11 mouse cellular contexts compared by ENCODE assay signal in genomic region chr11:92774780-92775179, GRCm38 (mm10).
DNase-seq lines count a peak whose midpoint lies in the region; ATAC-seq lines count a peak whose summit lies in the region.
"Had no signal": no experiment of that assay in that cellular context is flagged by ENCODE, and none has a peak within 500 bp of the region (broad histone marks: within the 10 kb centered on the region; RNA-seq: fewer than 3 reads in every experiment).

No protein-coding gene starts in this region.

- DNase-seq in hindbrain, embryonic 10.5 days (ENCODE audit: low spot score), result peak; percentile 23
- DNase-seq in midbrain, embryonic 14.5 days, result peak; percentile 72
- DNase-seq in midbrain, embryonic 11.5 days (ENCODE audit: low spot score, missing footprints), result no peak
- DNase-seq in adrenal gland, postnatal 14 days, result peak; percentile 42
- DNase-seq in mesoderm, embryonic 11.5 days (ENCODE audit: low read depth, low spot score), result peak; percentile 29
- DNase-seq in gastrocnemius, postnatal 10 days, result no peak
- no peak for DNase-seq in spleen, adult 12 weeks (ENCODE audit: low spot score)
- DNase-seq: lung, postnatal 14 days; thymus, postnatal 25 days had no signal

- no peak overlapping the region for H3K9ac ChIP-seq in hindbrain, embryonic 13.5 days
- H3K9ac ChIP-seq in midbrain, embryonic 14.5 days (replicated peaks; ENCODE audit: low read length), result no peak overlapping the region
- H3K9ac ChIP-seq in midbrain, embryonic 11.5 days (ENCODE audit: low read length), result no peak overlapping the region

- H3K27me3 ChIP-seq in hindbrain, embryonic 10.5 days (ENCODE audit: insufficient read depth, poor library complexity, severe bottlenecking), result no peaks in the 10 kb centered on the region
- H3K27me3 ChIP-seq in hindbrain, embryonic 13.5 days, result no peaks in the 10 kb centered on the region
- H3K27me3 ChIP-seq in midbrain, embryonic 14.5 days (ENCODE audit: control insufficient read depth, insufficient read depth, low read length), result no peaks in the 10 kb centered on the region
- H3K27me3 ChIP-seq in midbrain, embryonic 11.5 days (ENCODE audit: control insufficient read depth, insufficient read depth, low read length), result no peaks in the 10 kb centered on the region
- H3K27me3 ChIP-seq: CH12.LX had no signal

- no peaks in the 10 kb centered on the region for H3K9me3 ChIP-seq in hindbrain, embryonic 10.5 days
- H3K9me3 ChIP-seq in hindbrain, embryonic 13.5 days, result no peaks in the 10 kb centered on the region
- H3K9me3 ChIP-seq in midbrain, embryonic 14.5 days (ENCODE audit: control insufficient read depth, low read length), result no peaks in the 10 kb centered on the region
- H3K9me3 ChIP-seq in midbrain, embryonic 11.5 days (ENCODE audit: control insufficient read depth, low read length), result no peaks in the 10 kb centered on the region

- no peaks in the 10 kb centered on the region for H3K4me1 ChIP-seq in hindbrain, embryonic 10.5 days (replicated peaks)
- no peaks in the 10 kb centered on the region for H3K4me1 ChIP-seq in hindbrain, embryonic 13.5 days (replicated peaks)
- no peaks in the 10 kb centered on the region for H3K4me1 ChIP-seq in midbrain, embryonic 14.5 days (ENCODE audit: control insufficient read depth, insufficient read depth, low read length)
- no peaks in the 10 kb centered on the region for H3K4me1 ChIP-seq in midbrain, embryonic 11.5 days (ENCODE audit: control insufficient read depth, insufficient read depth, low read length)

- 26% methylated on average over 3 of the region's 3 CpGs for WGBS in hindbrain, embryonic 10.5 days
- 15% methylated on average over 3 of the region's 3 CpGs for WGBS in hindbrain, embryonic 13.5 days
- 20% methylated on average over 3 of the region's 3 CpGs for WGBS in midbrain, embryonic 14.5 days
- 23% methylated on average over 3 of the region's 3 CpGs for WGBS in midbrain, embryonic 11.5 days

- H3K27ac ChIP-seq in hindbrain, embryonic 10.5 days, result no peak overlapping the region
- H3K27ac ChIP-seq in hindbrain, embryonic 13.5 days, result no peak overlapping the region
- no peak overlapping the region for H3K27ac ChIP-seq in midbrain, embryonic 14.5 days (replicated peaks; ENCODE audit: low read depth, low read length)
- H3K27ac ChIP-seq in midbrain, embryonic 11.5 days (ENCODE audit: low read depth, low read length), result no peak overlapping the region

- H3K4me2 ChIP-seq in hindbrain, embryonic 13.5 days, result no peak overlapping the region
- H3K4me2 ChIP-seq in midbrain, embryonic 14.5 days (ENCODE audit: low read length), result no peak overlapping the region
- H3K4me2 ChIP-seq in midbrain, embryonic 11.5 days, result no peak overlapping the region

- ATAC-seq in hindbrain, embryonic 13.5 days (ENCODE audit: low FRiP score), result no peak
- ATAC-seq in midbrain, embryonic 14.5 days (ENCODE audit: low FRiP score, low TSS enrichment), result no peak
- no peak for ATAC-seq in midbrain, embryonic 11.5 days (ENCODE audit: low FRiP score)

- H3K4me3 ChIP-seq in hindbrain, embryonic 10.5 days, result no peak overlapping the region
- H3K4me3 ChIP-seq in hindbrain, embryonic 13.5 days, result no peak overlapping the region
- no peak overlapping the region for H3K4me3 ChIP-seq in midbrain, embryonic 14.5 days (replicated peaks; ENCODE audit: low read depth, low read length)
- no peak overlapping the region for H3K4me3 ChIP-seq in midbrain, embryonic 11.5 days (ENCODE audit: low read depth, low read length)

- no peaks in the 10 kb centered on the region for H3K36me3 ChIP-seq in hindbrain, embryonic 10.5 days
- no peaks in the 10 kb centered on the region for H3K36me3 ChIP-seq in hindbrain, embryonic 13.5 days
- no peaks in the 10 kb centered on the region for H3K36me3 ChIP-seq in midbrain, embryonic 14.5 days (ENCODE audit: control insufficient read depth, insufficient read depth, low read length)
- H3K36me3 ChIP-seq in midbrain, embryonic 11.5 days (ENCODE audit: control insufficient read depth, insufficient read depth, low read length), result no peaks in the 10 kb centered on the region

Comparison
In these comparisons a context has a peak if more than half of its experiments do, and no peak if none do; other contexts are left out.
1. DNase-seq: peak in hindbrain, embryonic 10.5 days (single experiment), midbrain, embryonic 14.5 days (single experiment), adrenal gland, postnatal 14 days (single experiment) and mesoderm, embryonic 11.5 days (single experiment); none in midbrain, embryonic 11.5 days (single experiment), gastrocnemius, postnatal 10 days (single experiment) and spleen, adult 12 weeks (single experiment).